ENCODE assay signal across 15 mouse cellular contexts in the genomic region with DNA sequence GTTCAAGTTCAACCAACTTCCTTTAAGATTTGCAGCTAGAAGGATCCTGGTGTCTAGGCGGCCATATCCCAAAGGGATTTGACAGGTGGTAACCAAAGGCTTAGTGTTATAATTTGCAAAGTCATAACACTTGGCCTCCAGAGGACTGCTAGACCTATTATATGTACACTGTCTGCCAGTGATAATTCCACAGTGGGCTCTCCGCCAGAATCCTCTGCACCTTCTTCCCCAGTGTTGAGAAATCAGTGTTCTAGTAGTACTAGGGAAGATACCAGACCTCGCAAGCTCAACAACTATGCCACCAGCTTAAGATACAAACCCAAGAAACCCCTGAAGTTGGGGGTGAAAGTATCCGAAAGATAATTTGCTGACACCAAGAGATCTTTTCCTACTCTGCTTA.
"Had no signal": no experiment of that assay in that cellular context is flagged by ENCODE, and none has a peak within 500 bp of the region (broad histone marks: within the 10 kb centered on the region; RNA-seq: fewer than 3 reads in every experiment).

No protein-coding gene starts in this region.

- H3K9ac ChIP-seq: kidney, embryonic 15.5 days; limb, embryonic 12.5 days; liver, embryonic 15.5 days; midbrain, embryonic 15.5 days had no signal

- H3K4me3 ChIP-seq: kidney, embryonic 15.5 days; limb, embryonic 12.5 days; liver, embryonic 15.5 days; midbrain, embryonic 10.5 days; midbrain, embryonic 15.5 days had no signal

- DNase-seq: kidney, adult 2 months; kidney, postnatal 14 days; liver; lung, adult 2 months; lung, postnatal 4 days; right cerebral cortex, adult 18-20 months; right cerebral cortex, postnatal 25 days; thymus, postnatal 4 days had no signal

- H3K9me3 ChIP-seq: kidney, embryonic 15.5 days; limb, embryonic 12.5 days; liver, embryonic 15.5 days; midbrain, embryonic 10.5 days; midbrain, embryonic 15.5 days had no signal

- H3K27ac ChIP-seq: kidney, embryonic 15.5 days; limb, embryonic 12.5 days; liver, embryonic 15.5 days; midbrain, embryonic 10.5 days; midbrain, embryonic 15.5 days; stomach, postnatal 0 days had no signal

- H3K4me2 ChIP-seq: kidney, embryonic 15.5 days; limb, embryonic 12.5 days; liver, embryonic 15.5 days; midbrain, embryonic 15.5 days had no signal

- H3K27me3 ChIP-seq: kidney, embryonic 15.5 days; limb, embryonic 12.5 days; liver, embryonic 15.5 days; midbrain, embryonic 15.5 days had no signal

- H3K36me3 ChIP-seq: liver, embryonic 15.5 days had no signal

- ATAC-seq: lung, postnatal 0 days; midbrain, embryonic 15.5 days had no signal
